Mouse (Mus musculus) hematopoietic stem cell, adult 5-6 weeks (primary cell): ENCODE measurements around the gene Tnfrsf23. TPM values are rescaled to one million over a fixed set of nuclear protein-coding genes. Genes with fewer than 3 reads are reported as not detected.
A peak's percentile ranks its signal among the peaks of the same experiment; 100 is the strongest.

ENCODE experiments used
- ATAC-seq, 2 experiments: fragments of 125-278 bp in 1 of 2; replicated peaks in 1 of 2; 2 replicates each; pipeline ENCODE4 v1.8.0; 2016 to 2017; ENCODE audit warnings: inconsistent platforms in 2 of 2, mild to moderate bottlenecking in 2 of 2, moderate number of reproducible peaks in 2 of 2, low read depth in 1 of 2, moderate TSS enrichment in 1 of 2; ENCODE audit not compliant: low FRiP score in 2 of 2, poor library complexity in 2 of 2, severe bottlenecking in 2 of 2, insufficient read depth in 1 of 2, low TSS enrichment in 1 of 2
- total RNA-seq: library from RNA; stranded (forward); fragments of 172-1452, 232-1000 nt; gene quantifications from 2 replicates; pipeline ENCODE4 v1.2.3, GENCODE M21; 2017

The Tnfrsf23 gene
- total RNA-seq, 1 experiment from 2014 or later: 0.10 TPM

GRCm38 (mm10) chr7:143627555-143628286 lies 58.0 kb downstream of the Tnfrsf23 start:
- ATAC-seq: peak; percentile 52 to 68; a peak in 3 of 4 replicates

GRCm38 (mm10) chr7:143626178-143626577 lies 59.5 kb downstream of the Tnfrsf23 start:
- no peak for ATAC-seq

GRCm38 (mm10) chr7:143625151-143625550 lies 60.5 kb downstream of the Tnfrsf23 start:
- ATAC-seq: no peak

DNA sequence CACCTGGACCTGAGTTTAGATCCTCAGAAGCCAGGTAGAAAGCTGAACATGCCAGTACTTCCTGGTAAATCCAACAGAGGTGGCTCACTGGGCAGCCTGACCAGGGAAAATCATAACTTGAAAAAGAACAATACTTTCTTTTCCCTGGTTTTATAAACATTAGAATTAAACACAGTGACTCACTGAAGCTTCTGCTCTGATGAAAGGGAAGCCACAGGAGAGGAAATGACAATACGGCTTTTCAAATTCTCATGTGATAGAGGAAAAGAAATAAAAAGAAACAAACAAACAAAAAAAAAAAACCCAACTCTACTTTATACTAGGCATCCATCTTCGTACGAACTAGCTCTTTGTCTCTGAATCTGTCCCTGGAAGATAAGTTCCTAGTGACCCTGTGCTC lies 61.1 kb downstream of the Tnfrsf23 start:
- ATAC-seq: no peak

DNA sequence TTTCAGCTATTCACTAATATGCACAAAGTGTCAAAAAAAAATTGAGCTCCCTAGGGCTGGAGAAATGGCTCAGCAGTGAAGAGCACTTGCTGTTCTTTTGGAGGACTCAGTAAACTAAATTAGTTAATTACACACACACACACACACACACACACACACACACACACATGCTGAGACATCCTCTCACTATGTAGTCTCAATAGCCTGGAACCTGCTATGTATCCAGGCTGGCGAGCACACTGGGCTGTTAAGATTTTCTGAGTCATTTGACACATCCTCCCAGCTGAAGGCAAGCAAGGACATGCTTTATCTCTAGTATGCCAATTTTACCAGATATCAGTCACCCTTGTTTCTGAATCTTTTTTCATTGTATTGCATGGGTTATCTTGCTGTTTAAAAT lies 64.7 kb downstream of the Tnfrsf23 start:
- ATAC-seq: no peak

Other genes with a start within 250 kb of the Tnfrsf23 start
- 7.6 and 10.9 TPM in 2 replicates for gene Cdkn1c, start 224.8 kb downstream of the Tnfrsf23 start, total RNA-seq
- gene Slc22a18, start 212.1 kb downstream of the Tnfrsf23 start, total RNA-seq: 3.9 and 5.1 TPM in 2 replicates
- 1.8 and 4.7 TPM in 2 replicates for gene Phlda2, start 182.7 kb downstream of the Tnfrsf23 start, total RNA-seq
- 151 and 212 TPM in 2 replicates for gene Nap1l4, start 136.8 kb downstream of the Tnfrsf23 start, total RNA-seq
- gene Cars, start 85.8 kb downstream of the Tnfrsf23 start, total RNA-seq: 57.2 and 77.7 TPM in 2 replicates
- gene Tnfrsf26, start 57.1 kb downstream of the Tnfrsf23 start, total RNA-seq: 21.4 and 26.1 TPM in 2 replicates
- 3.8 and 4.3 TPM in 2 replicates for gene Tnfrsf22, start 36.2 kb downstream of the Tnfrsf23 start, total RNA-seq
- gene Osbpl5, start 71.1 kb upstream of the Tnfrsf23 start, total RNA-seq: 14.9 and 28.2 TPM in 2 replicates
- gene Mrgprg, start 81.1 kb upstream of the Tnfrsf23 start, total RNA-seq: not detected in 2 replicates
- 0.81 and 1.3 TPM in 2 replicates for gene Mrgpre, start 98.6 kb upstream of the Tnfrsf23 start, total RNA-seq
- gene Nadsyn1, start 137.0 kb upstream of the Tnfrsf23 start, total RNA-seq: 8.1 and 8.9 TPM in 2 replicates
- 10.4 and 13.5 TPM in 2 replicates for gene Dhcr7, start 137.3 kb upstream of the Tnfrsf23 start, total RNA-seq
- not detected in 2 replicates for gene Gm498, start 181.0 kb upstream of the Tnfrsf23 start, total RNA-seq